Mouse (Mus musculus): Measurements from ENCODE around the gene Ptprn. TPM values are rescaled to one million over a fixed set of nuclear protein-coding genes. Genes with fewer than 3 reads are reported as not detected.

Gene Ptprn
- polyA plus RNA-seq (2017; shearing (Covaris generic)): 0.43 TPM

GRCm38 (mm10) chr1:75264091-75264880, at the start of gene Ptprn:
Gene Ptprn, minus strand, starts transcription at chr1:75264502.

GRCm38 (mm10) chr1:75278228-75278627, 13.9 kb upstream of the Ptprn start, which contains the start of gene Resp18:
Gene Resp18, minus strand, starts transcription at chr1:75278415.

GRCm38 (mm10) chr1:75236117-75237050, 27.9 kb downstream of the Ptprn start, which contains the start of gene Dnajb2:
Gene Dnajb2, plus strand, starts transcription at chr1:75236406.

GRCm38 (mm10) chr1:75231664-75232152, 32.6 kb downstream of the Ptprn start, which contains the start of gene A630095N17Rik:
Gene A630095N17Rik, minus strand, starts transcription at chr1:75232102.

GRCm38 (mm10) chr1:75219531-75219930, 44.8 kb downstream of the Ptprn start, which contains the start of gene Tuba4a:
Gene Tuba4a, minus strand, starts transcription at chr1:75219865.

GRCm38 (mm10) chr1:75210136-75211087, 53.9 kb downstream of the Ptprn start, which contains the start of the genes Glb1l and Stk16:
Gene Glb1l, minus strand, starts transcription at chr1:75210813.
Gene Stk16, plus strand, starts transcription at chr1:75210838.

Other genes starting within 250 kb of the Ptprn start
- gene Nhej1, start 139.3 kb downstream of the Ptprn start, polyA plus RNA-seq (2017; shearing (Covaris generic)): 8.1 TPM
- gene Slc23a3, start 130.6 kb downstream of the Ptprn start, polyA plus RNA-seq (2017; shearing (Covaris generic)): 0.25 TPM
- gene Cnppd1, start 121.8 kb downstream of the Ptprn start, polyA plus RNA-seq (2017; shearing (Covaris generic)): 178 TPM
- 113 TPM for gene Retreg2, start 121.7 kb downstream of the Ptprn start, polyA plus RNA-seq (2017; shearing (Covaris generic))
- 78.5 TPM for gene Zfand2b, start 95.9 kb downstream of the Ptprn start, polyA plus RNA-seq (2017; shearing (Covaris generic))
- 4.5 TPM for gene Abcb6, start 84.1 kb downstream of the Ptprn start, polyA plus RNA-seq (2017; shearing (Covaris generic))
- 46.2 TPM for gene Ankzf1, start 72.4 kb downstream of the Ptprn start, polyA plus RNA-seq (2017; shearing (Covaris generic))
- gene Atg9a, start 72.3 kb downstream of the Ptprn start, polyA plus RNA-seq (2017; shearing (Covaris generic)): 24.9 TPM
- gene Glb1l, start 53.7 kb downstream of the Ptprn start, polyA plus RNA-seq (2017; shearing (Covaris generic)): 15.6 TPM
- 104 TPM for gene Stk16, start 53.7 kb downstream of the Ptprn start, polyA plus RNA-seq (2017; shearing (Covaris generic))
- 316 TPM for gene Tuba4a, start 44.6 kb downstream of the Ptprn start, polyA plus RNA-seq (2017; shearing (Covaris generic))
- 0.85 TPM for gene A630095N17Rik, start 32.4 kb downstream of the Ptprn start, polyA plus RNA-seq (2017; shearing (Covaris generic))
- 25.5 TPM for gene Dnajb2, start 28.1 kb downstream of the Ptprn start, polyA plus RNA-seq (2017; shearing (Covaris generic))
- not detected for gene Resp18, start 13.9 kb upstream of the Ptprn start, polyA plus RNA-seq (2017; shearing (Covaris generic))
- 78.1 TPM for gene Dnpep, start 53.5 kb upstream of the Ptprn start, polyA plus RNA-seq (2017; shearing (Covaris generic))
- gene Des, start 95.8 kb upstream of the Ptprn start, polyA plus RNA-seq (2017; shearing (Covaris generic)): 0.34 TPM
- 0.59 TPM for gene Speg, start 110.8 kb upstream of the Ptprn start, polyA plus RNA-seq (2017; shearing (Covaris generic))
- gene Gmppa, start 171.4 kb upstream of the Ptprn start, polyA plus RNA-seq (2017; shearing (Covaris generic)): 90.4 TPM
- not detected for gene Asic4, start 185.9 kb upstream of the Ptprn start, polyA plus RNA-seq (2017; shearing (Covaris generic))
- gene Chpf, start 214.8 kb upstream of the Ptprn start, polyA plus RNA-seq (2017; shearing (Covaris generic)): 36.2 TPM
- gene Tmem198, start 215.0 kb upstream of the Ptprn start, polyA plus RNA-seq (2017; shearing (Covaris generic)): 1.5 TPM
- gene Obsl1, start 241.9 kb upstream of the Ptprn start, polyA plus RNA-seq (2017; shearing (Covaris generic)): 0.32 TPM
- not detected for gene Inha, start 242.6 kb upstream of the Ptprn start, polyA plus RNA-seq (2017; shearing (Covaris generic))

Data from CD4-positive, CD25-positive, alpha-beta regulatory T cell (primary cell).